Mouse (Mus musculus): ENCODE data around the gene Slc39a10. TPM values are rescaled to one million over a fixed set of nuclear protein-coding genes. Genes with fewer than 3 reads are reported as not detected.
A peak's percentile ranks its signal among the peaks of the same experiment; 100 is the strongest.

Slc39a10 gene
- total RNA-seq, 2 experiments from 2014 or later = 14.0 to 15.1 TPM

GRCm38 (mm10) chr1:46873770-46874169 lies 18.9 kb downstream of the Slc39a10 start:
- intact Hi-C loops (cut with DNase I) = no loop called here

GRCm38 (mm10) chr1:46869788-46870187 lies 22.9 kb downstream of the Slc39a10 start:
- DNase-seq = no peak
- intact Hi-C loops (cut with DNase I) = no loop called here

More at GRCm38 (mm10) chr1:46873770-46874169, 18.9 kb downstream of the Slc39a10 start:
- DNase-seq = no peak

- peak in 1 of 2 experiments; percentile 8 for DNase-seq
- intact Hi-C loops (cut with DNase I) = no loop called here
Measured at GRCm38 (mm10) chr1:46864175-46864885, 28.3 kb downstream of the Slc39a10 start.

GRCm38 (mm10) chr1:46863434-46863833 lies 29.2 kb downstream of the Slc39a10 start:
- intact Hi-C loops (cut with DNase I) = no loop called here
- no peak for DNase-seq

- intact Hi-C loops (cut with DNase I) = no loop called here
- no peak for DNase-seq
Measured at GRCm38 (mm10) chr1:46860082-46860481, 32.6 kb downstream of the Slc39a10 start.

- intact Hi-C loops (cut with DNase I) = no loop called here
- DNase-seq = no peak
Measured at GRCm38 (mm10) chr1:46858579-46858978, 34.1 kb downstream of the Slc39a10 start.

GRCm38 (mm10) chr1:46856498-46856897 lies 36.2 kb downstream of the Slc39a10 start:
- DNase-seq = no peak
- intact Hi-C loops (cut with DNase I) = no loop called here

- DNase-seq = no peak
- intact Hi-C loops (cut with DNase I) = loop anchor here (5.0 kb wide), 3 partner anchors 53 to 118 kb away; no protein-coding TSS in a partner anchor
Measured at GRCm38 (mm10) chr1:46854036-46854900, 38.4 kb downstream of the Slc39a10 start.

GRCm38 (mm10) chr1:46853317-46854035 lies 39.2 kb downstream of the Slc39a10 start:
- intact Hi-C loops (cut with DNase I) = loop anchor here (5.0 kb wide), 3 partner anchors 54 to 119 kb away; no protein-coding TSS in a partner anchor
- peak; percentile 99 for DNase-seq

- intact Hi-C loops (cut with DNase I) = loop anchor here (5.0 kb wide), 3 partner anchors 55 to 120 kb away; no protein-coding TSS in a partner anchor
- DNase-seq = peak; percentile 72 to 73
Measured at GRCm38 (mm10) chr1:46852600-46853272, 39.9 kb downstream of the Slc39a10 start.

- DNase-seq = no peak
- intact Hi-C loops (cut with DNase I) = loop anchor here (5.0 kb wide), 3 partner anchors 55 to 120 kb away; no protein-coding TSS in a partner anchor
Measured at GRCm38 (mm10) chr1:46852216-46852599, 40.4 kb downstream of the Slc39a10 start.

- no peak for DNase-seq
- intact Hi-C loops (cut with DNase I) = loop anchor here (5.0 kb wide), 3 partner anchors 56 to 121 kb away; no protein-coding TSS in a partner anchor
Measured at GRCm38 (mm10) chr1:46851586-46851985, 41.1 kb downstream of the Slc39a10 start.

GRCm38 (mm10) chr1:46849758-46850157 lies 42.9 kb downstream of the Slc39a10 start:
- peak; percentile 55 to 75 for DNase-seq
- intact Hi-C loops (cut with DNase I) = loop anchor here (5.0 kb wide), 3 partner anchors 58 to 123 kb away; no protein-coding TSS in a partner anchor

GRCm38 (mm10) chr1:46845221-46845620 lies 47.4 kb downstream of the Slc39a10 start:
- intact Hi-C loops (cut with DNase I) = no loop called here
- no peak for DNase-seq

GRCm38 (mm10) chr1:46844281-46844680 lies 48.4 kb downstream of the Slc39a10 start:
- intact Hi-C loops (cut with DNase I) = no loop called here
- no peak for DNase-seq

GRCm38 (mm10) chr1:46843406-46843805 lies 49.2 kb downstream of the Slc39a10 start:
- DNase-seq = no peak
- intact Hi-C loops (cut with DNase I) = no loop called here

- DNase-seq = no peak
- intact Hi-C loops (cut with DNase I) = no loop called here
Measured at GRCm38 (mm10) chr1:46831927-46832326, 60.7 kb downstream of the Slc39a10 start.

- DNase-seq = no peak
- intact Hi-C loops (cut with DNase I) = no loop called here
Measured at GRCm38 (mm10) chr1:46830066-46830843, 62.4 kb downstream of the Slc39a10 start.
